Mouse (Mus musculus) midbrain, embryonic 15.5 days (tissue): Measurements from ENCODE around the gene Fam149b. TPM values are rescaled to one million over a fixed set of nuclear protein-coding genes. Genes with fewer than 3 reads are reported as not detected.

ENCODE experiments used
- ATAC-seq: fragments of 200-750 bp; cut with Nextera tagmentation; replicated peaks from 2 replicates; pipeline ENCODE4 v1.8.0; 2017; ENCODE audit warnings: moderate TSS enrichment
- H3K27ac ChIP-seq: fragments of 300-500 bp; sonication (generic); 2 replicates; pipeline ENCODE4 v1.5.1; 2015; ENCODE audit warnings: mild to moderate bottlenecking, inconsistent platforms
- H3K27me3 ChIP-seq: fragments of 300-500 bp; sonication (generic); replicated peaks from 2 replicates; pipeline ENCODE4 v1.6.1; 2015; ENCODE audit warnings: inconsistent platforms
- H3K36me3 ChIP-seq: fragments of 300-500 bp; sonication (generic); replicated peaks from 2 replicates; pipeline ENCODE4 v1.6.1; 2015; ENCODE audit warnings: inconsistent platforms
- H3K4me1 ChIP-seq: fragments of 300-500 bp; sonication (generic); 2 replicates; pipeline ENCODE4 v1.6.1; 2015; ENCODE audit warnings: inconsistent platforms
- H3K4me2 ChIP-seq: fragments of 300-500 bp; sonication (generic); 2 replicates; pipeline ENCODE4 v1.6.1; 2015; ENCODE audit warnings: inconsistent platforms, mild to moderate bottlenecking, moderate library complexity
- H3K4me3 ChIP-seq: fragments of 300-500 bp; sonication (generic); 2 replicates; pipeline ENCODE4 v1.5.1; 2015; ENCODE audit warnings: mild to moderate bottlenecking, inconsistent platforms
- H3K9ac ChIP-seq: fragments of 300-500 bp; sonication (generic); 2 replicates; pipeline ENCODE4 v1.6.1; 2015; ENCODE audit warnings: mild to moderate bottlenecking, inconsistent platforms
- H3K9me3 ChIP-seq: fragments of 300-500 bp; sonication (generic); 2 replicates; pipeline ENCODE4 v1.6.1; 2016; ENCODE audit warnings: inconsistent platforms
- WGBS: fragments of 180-500 bp; shearing (Covaris S2); methylation state at CpG from one replicate; pipeline ENCODE4 v1.1.7; 2015; ENCODE audit warnings: mixed read lengths; 5-methylcytosine and 5-hydroxymethylcytosine counted together
- polyA plus RNA-seq: library from polyadenylated mRNA; unstranded; fragments of >200 nt; fragmentation: Nextera tagmentation; extraction: Ambion mirVana; gene quantifications from 2 replicates; pipeline ENCODE4 v1.2.1, GENCODE M21; 2015

The Fam149b gene
- polyA plus RNA-seq, 1 experiment from 2014 or later, result 48.4 TPM

DNA sequence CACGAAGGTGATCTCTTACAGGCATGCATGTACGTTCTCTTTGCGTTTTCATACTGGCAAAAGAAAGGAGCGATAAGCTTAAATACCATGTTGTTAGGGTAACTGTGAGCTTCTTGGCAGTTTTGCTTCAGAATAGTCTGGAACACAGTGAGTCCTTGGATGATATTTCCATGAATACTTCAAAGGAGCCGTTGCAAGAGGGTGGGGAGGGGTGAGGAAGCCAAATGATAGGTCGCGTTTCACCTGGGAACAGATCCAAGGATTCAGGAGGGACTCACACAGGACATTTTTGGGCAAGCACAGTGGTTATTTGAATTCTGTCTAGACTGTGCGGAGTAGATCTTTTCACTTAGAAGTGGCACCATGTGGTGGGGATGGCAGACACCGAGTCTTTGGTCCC is 49.3 kb downstream of the Fam149b start:
- Histone ChIP-seq H3K4me1 (peaks cover 11% of the 10 kb centered on the region), H3K9ac (no peak overlapping the region), H3K36me3 (no peaks in the 10 kb centered on the region), H3K9me3 (no peaks in the 10 kb centered on the region), H3K4me2 (no peak overlapping the region), H3K4me3 (no peak overlapping the region), H3K27ac (no peak overlapping the region), H3K27me3 (no peaks in the 10 kb centered on the region)
- no peak for ATAC-seq
- 84% methylated on average over 9 of the region's 9 CpGs for WGBS

DNA sequence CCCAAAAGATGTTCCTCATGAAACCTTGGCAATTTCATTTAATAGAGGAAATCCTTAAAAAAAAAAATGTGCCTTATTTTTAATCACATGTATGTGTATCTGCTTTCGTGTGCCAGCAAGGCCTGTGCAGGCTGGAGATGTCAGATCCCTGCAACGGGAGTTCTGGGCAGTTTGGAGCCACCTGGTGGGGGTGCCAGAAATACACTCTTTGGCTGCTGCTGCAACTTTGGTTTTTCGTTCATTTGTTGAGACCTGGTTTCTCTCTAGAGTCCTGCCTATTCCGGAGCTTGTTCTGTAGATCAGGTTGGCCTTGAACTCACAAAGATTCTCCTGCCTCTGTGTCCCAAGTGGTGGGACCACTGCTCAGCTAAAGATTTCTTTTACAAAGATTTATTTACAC is 50.9 kb downstream of the Fam149b start:
- no peaks in the 10 kb centered on the region for H3K36me3 ChIP-seq
- H3K9ac ChIP-seq, result no peak overlapping the region
- 45% methylated on average over 4 of the region's 4 CpGs for WGBS
- ATAC-seq, result no peak
- no peak overlapping the region for H3K4me3 ChIP-seq
- no peak overlapping the region for H3K27ac ChIP-seq
- H3K9me3 ChIP-seq, result no peaks in the 10 kb centered on the region
- no peaks in the 10 kb centered on the region for H3K27me3 ChIP-seq
- H3K4me2 ChIP-seq, result no peak overlapping the region
- H3K4me1 ChIP-seq, result peaks cover 4% of the 10 kb centered on the region

DNA sequence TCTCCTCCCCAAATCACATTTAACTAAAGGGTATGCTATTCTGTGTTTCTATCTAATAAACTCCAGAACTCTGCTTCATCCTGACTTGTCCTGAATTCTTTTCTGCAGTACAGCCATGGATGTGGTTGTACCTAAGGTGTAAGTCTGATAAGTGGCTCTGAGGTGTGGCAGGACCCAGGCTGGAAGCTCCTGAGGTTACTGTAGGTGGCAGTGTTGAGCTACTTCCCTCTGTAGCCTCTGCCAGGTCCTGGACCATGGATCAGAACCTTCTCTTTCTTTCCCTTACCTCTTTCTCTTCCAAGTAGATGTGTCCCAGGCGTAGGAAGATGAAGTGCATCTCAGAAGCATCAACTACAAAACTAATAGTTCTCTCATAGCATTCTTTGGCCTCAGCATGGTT is 52.1 kb downstream of the Fam149b start:
- no peak for ATAC-seq
- H3K4me3 ChIP-seq, result no peak overlapping the region
- H3K36me3 ChIP-seq, result no peaks in the 10 kb centered on the region
- 44% methylated on average over 1 of the region's 1 CpGs for WGBS
- H3K9me3 ChIP-seq, result no peaks in the 10 kb centered on the region
- no peak overlapping the region for H3K27ac ChIP-seq
- no peaks in the 10 kb centered on the region for H3K27me3 ChIP-seq
- no peaks in the 10 kb centered on the region for H3K4me1 ChIP-seq
- no peak overlapping the region for H3K4me2 ChIP-seq
- H3K9ac ChIP-seq, result no peak overlapping the region

DNA sequence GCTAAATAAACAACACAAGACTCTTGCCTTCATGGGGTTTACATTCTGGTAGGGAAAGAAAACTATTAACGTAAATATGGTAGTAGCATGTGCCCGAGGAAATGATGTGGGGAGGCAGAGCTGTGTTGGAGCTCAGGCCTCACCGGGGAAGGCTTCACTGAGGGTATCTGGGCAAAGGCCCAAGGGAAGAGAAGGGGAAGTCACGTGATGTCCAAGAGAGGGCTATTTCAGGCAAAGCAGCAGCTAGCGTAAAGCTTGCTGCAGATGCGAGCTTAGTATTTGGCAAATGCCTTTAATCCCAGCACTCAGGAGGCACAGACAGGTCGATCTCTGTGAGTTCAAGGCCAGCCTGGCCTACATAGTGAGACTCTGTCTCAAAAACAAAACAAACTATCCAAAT is 74.3 kb downstream of the Fam149b start:
- Histone ChIP-seq H3K27ac (no peak overlapping the region), H3K4me1 (no peaks in the 10 kb centered on the region), H3K27me3 (no peaks in the 10 kb centered on the region), H3K9ac (no peak overlapping the region), H3K4me3 (no peak overlapping the region), H3K4me2 (no peak overlapping the region), H3K36me3 (no peaks in the 10 kb centered on the region), H3K9me3 (no peaks in the 10 kb centered on the region)
- ATAC-seq, result no peak
- 72% methylated on average over 7 of the region's 7 CpGs for WGBS

DNA sequence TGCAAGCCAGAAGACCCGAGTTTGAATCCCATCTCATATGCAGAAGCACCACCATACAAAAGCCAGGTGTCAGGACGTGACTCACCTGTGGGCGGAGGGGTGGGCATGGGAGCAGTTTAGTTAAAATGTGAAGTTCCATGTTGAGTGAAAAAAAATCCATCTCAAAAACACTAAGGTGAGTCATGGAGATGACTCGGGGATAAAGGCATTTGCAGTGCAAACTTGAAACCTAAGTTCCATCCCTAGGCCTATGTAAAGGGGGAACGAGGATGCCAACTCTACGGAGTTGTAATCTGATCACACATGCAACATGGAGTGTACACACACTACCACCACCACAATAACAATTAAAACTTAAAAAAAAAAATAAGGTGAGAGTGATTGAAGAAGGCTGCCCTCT is 75.1 kb downstream of the Fam149b start:
- Histone ChIP-seq H3K4me2 (no peak overlapping the region), H3K4me1 (no peaks in the 10 kb centered on the region), H3K9me3 (no peaks in the 10 kb centered on the region), H3K4me3 (no peak overlapping the region), H3K9ac (no peak overlapping the region), H3K27ac (no peak overlapping the region), H3K27me3 (no peaks in the 10 kb centered on the region), H3K36me3 (no peaks in the 10 kb centered on the region)
- WGBS, result 86% methylated on average over 6 of the region's 6 CpGs
- no peak for ATAC-seq

DNA sequence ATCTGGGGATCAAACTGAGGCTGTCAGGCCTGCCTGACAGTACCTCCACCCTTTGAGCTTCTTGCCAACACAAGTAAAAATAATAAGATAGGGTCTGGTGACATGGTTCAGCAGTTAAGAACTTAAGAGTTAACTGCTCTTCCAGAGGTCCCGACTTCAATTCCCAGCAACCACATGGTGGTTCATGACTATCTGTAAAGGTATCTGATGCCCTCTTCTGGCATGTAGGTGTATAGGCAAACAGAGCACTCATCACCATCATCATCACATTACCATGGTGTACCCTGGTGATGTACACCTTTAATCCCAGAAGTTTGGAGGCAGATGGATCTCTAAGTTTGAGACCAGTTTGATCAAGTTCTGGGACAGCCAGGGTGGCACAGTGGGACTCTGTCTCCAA is 80.6 kb downstream of the Fam149b start:
- no peak overlapping the region for H3K4me3 ChIP-seq
- ATAC-seq, result no peak
- 26% methylated on average over 1 of the region's 1 CpGs for WGBS
- H3K27ac ChIP-seq, result no peak overlapping the region
- no peaks in the 10 kb centered on the region for H3K36me3 ChIP-seq
- H3K27me3 ChIP-seq, result no peaks in the 10 kb centered on the region
- H3K9me3 ChIP-seq, result no peaks in the 10 kb centered on the region
- H3K4me2 ChIP-seq, result no peak overlapping the region
- no peak overlapping the region for H3K9ac ChIP-seq
- no peaks in the 10 kb centered on the region for H3K4me1 ChIP-seq

DNA sequence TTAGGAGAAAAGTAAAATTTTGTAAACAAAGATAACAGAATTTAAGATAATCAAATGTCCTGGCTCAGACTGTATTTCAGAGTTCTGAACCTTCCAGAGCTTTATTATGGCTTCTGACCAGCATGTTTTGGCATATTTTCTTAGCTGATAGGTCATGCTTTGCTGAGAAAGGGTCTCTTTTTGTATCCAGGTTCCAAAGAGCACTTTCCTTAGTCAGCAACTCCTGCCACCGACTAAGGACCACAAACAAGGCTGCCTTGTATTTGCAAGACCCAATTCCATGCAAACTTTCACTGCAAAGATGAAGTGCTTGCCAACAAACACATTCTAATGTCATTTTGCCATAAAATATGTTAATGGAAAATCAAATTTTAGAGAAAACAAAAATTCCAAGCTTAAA is 81.9 kb downstream of the Fam149b start:
- Histone ChIP-seq H3K9me3 (no peaks in the 10 kb centered on the region), H3K9ac (no peak overlapping the region), H3K4me2 (no peak overlapping the region), H3K4me3 (no peak overlapping the region), H3K36me3 (no peaks in the 10 kb centered on the region), H3K27me3 (no peaks in the 10 kb centered on the region), H3K27ac (no peak overlapping the region), H3K4me1 (no peaks in the 10 kb centered on the region)
- ATAC-seq, result no peak
- 63% methylated on average over 1 of the region's 1 CpGs for WGBS

DNA sequence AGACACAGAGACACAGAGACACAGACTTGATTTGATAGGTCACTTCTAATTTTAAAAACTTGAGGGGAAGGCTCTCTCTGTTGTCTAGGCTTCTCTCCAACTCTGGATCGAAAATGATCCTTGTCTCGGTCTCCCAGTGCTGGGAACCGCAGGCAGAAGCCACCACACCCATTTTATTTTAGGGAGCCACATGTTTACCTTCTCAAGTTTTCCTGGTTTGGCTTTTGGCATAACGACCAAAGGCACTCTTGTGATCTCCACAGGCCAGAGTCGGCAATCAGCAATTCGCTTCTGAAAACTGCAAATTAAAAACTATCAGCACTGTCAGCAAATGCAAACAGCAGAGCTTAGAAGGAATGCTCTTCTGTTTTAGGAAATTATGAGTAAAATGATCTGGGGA is 83.8 kb downstream of the Fam149b start:
- Histone ChIP-seq H3K27ac (no peak overlapping the region), H3K4me2 (no peak overlapping the region), H3K9me3 (no peaks in the 10 kb centered on the region), H3K36me3 (no peaks in the 10 kb centered on the region), H3K27me3 (no peaks in the 10 kb centered on the region), H3K9ac (no peak overlapping the region), H3K4me1 (no peaks in the 10 kb centered on the region), H3K4me3 (no peak overlapping the region)
- no peak for ATAC-seq
- WGBS, result 81% methylated on average over 6 of the region's 6 CpGs

DNA sequence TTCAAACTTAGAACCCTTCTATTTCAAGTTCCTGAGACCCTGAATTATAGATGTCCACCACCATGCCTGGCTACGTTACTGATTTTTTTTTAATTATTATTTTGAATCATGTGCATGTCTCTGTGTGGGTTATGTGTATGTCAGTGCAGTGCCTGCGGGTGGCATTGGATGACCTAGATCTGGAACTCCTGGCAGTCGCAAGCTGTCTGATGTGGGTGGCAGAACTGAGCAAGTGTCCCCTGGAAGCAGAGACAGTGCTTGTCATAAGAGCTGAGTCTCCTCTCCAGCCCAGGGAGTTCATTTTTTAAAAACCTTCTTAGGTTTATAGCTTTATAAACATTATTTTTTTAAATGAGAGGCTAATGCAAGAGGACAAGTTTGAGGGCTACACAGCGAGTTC is 84.5 kb downstream of the Fam149b start:
- Histone ChIP-seq H3K4me1 (no peaks in the 10 kb centered on the region), H3K27ac (no peak overlapping the region), H3K4me2 (no peak overlapping the region), H3K27me3 (no peaks in the 10 kb centered on the region), H3K9ac (no peak overlapping the region), H3K4me3 (no peak overlapping the region), H3K36me3 (no peaks in the 10 kb centered on the region), H3K9me3 (no peaks in the 10 kb centered on the region)
- ATAC-seq, result no peak
- 92% methylated on average over 4 of the region's 4 CpGs for WGBS

Other genes starting within 250 kb of the Fam149b start
- 12.6 and 13.3 TPM in 2 replicates for gene Saysd1, start 209.6 kb upstream of the Fam149b start, polyA plus RNA-seq
- 1.1 and 1.3 TPM in 2 replicates for gene Kcnk5, start 166.4 kb upstream of the Fam149b start, polyA plus RNA-seq
- 0.17 TPM in 1 of 2 replicates, not detected in the other for gene Kcnk16, start 79.0 kb upstream of the Fam149b start, polyA plus RNA-seq
- gene Nudt13, start 53.5 kb upstream of the Fam149b start, polyA plus RNA-seq, result 16.7 and 18.5 TPM in 2 replicates
- 49.2 and 54.3 TPM in 2 replicates for gene Ecd, start within 50 bp of the Fam149b start, polyA plus RNA-seq
- 130 and 134 TPM in 2 replicates for gene Dnajc9, start 40.7 kb downstream of the Fam149b start, polyA plus RNA-seq
- 57.0 and 60.5 TPM in 2 replicates for gene Mrps16, start 45.5 kb downstream of the Fam149b start, polyA plus RNA-seq
- 0.72 and 1.7 TPM in 2 replicates for gene Cfap70, start 104.1 kb downstream of the Fam149b start, polyA plus RNA-seq
- 13.1 and 13.5 TPM in 2 replicates for gene Anxa7, start 132.0 kb downstream of the Fam149b start, polyA plus RNA-seq
- gene Mss51, start 148.7 kb downstream of the Fam149b start, polyA plus RNA-seq, result 0.39 and 0.40 TPM in 2 replicates
- gene Ppp3cb, start 198.4 kb downstream of the Fam149b start, polyA plus RNA-seq, result 89.3 and 95.9 TPM in 2 replicates